Mouse (Mus musculus) cerebellum, adult 2 months (tissue): ENCODE results near the gene Hist1h4c.

Experiments
- CTCF ChIP-seq: fragments of 200-500 bp; IDR thresholded peaks from 2 replicates; pipeline ENCODE4 v1.5.1; 2011; ENCODE audit warnings: low read depth, mild to moderate bottlenecking, control low read depth, low read length, moderate library complexity, borderline replicate concordance; ENCODE audit not compliant: insufficient read depth
- POLR2A ChIP-seq: fragments of 200-500 bp; IDR thresholded peaks from 2 replicates; pipeline ENCODE4 v1.6.1; 2011; ENCODE audit warnings: low read length, control low read depth, borderline replicate concordance; ENCODE audit not compliant: insufficient read depth

GRCm38 (mm10) chr13:23698300-23698693, at the start of gene Hist1h4c:
- TF ChIP-seq CTCF (no peak; the same call in 1 of the 2 replicates), POLR2A (peak; percentile 100)
